Mouse (Mus musculus) limb, embryonic 10.5 days (tissue): ENCODE measurements around the gene Ubxn1. TPM values are rescaled to one million over a fixed set of nuclear protein-coding genes. Genes with fewer than 3 reads are reported as not detected.

Source experiments
- DNase-seq: peaks from one replicate; pipeline ENCODE4 v3.0.0-alpha.2; 2017; ENCODE audit warnings: low spot score
- H3K27ac ChIP-seq: fragments of 300-500 bp; sonication (generic); 2 replicates; pipeline ENCODE4 v1.5.1; 2016; ENCODE audit warnings: mild to moderate bottlenecking
- H3K27me3 ChIP-seq: fragments of 300-500 bp; sonication (generic); 2 replicates; pipeline ENCODE4 v1.6.1; 2016; ENCODE audit warnings: low read depth, mild to moderate bottlenecking; ENCODE audit not compliant: poor library complexity, severe bottlenecking
- H3K36me3 ChIP-seq: fragments of 300-500 bp; sonication (generic); 2 replicates; pipeline ENCODE4 v1.6.1; 2016; ENCODE audit warnings: mild to moderate bottlenecking, moderate library complexity
- H3K4me1 ChIP-seq: fragments of 300-500 bp; sonication (generic); 2 replicates; pipeline ENCODE4 v1.6.1; 2016
- H3K4me3 ChIP-seq: fragments of 300-500 bp; sonication (generic); 2 replicates; pipeline ENCODE4 v1.5.1; 2016; ENCODE audit warnings: mild to moderate bottlenecking, moderate library complexity
- H3K9me3 ChIP-seq: fragments of 300-500 bp; sonication (generic); replicated peaks from 2 replicates; pipeline ENCODE4 v1.6.1; 2016; ENCODE audit warnings: mild to moderate bottlenecking
- WGBS: fragments of 180-500 bp; shearing (Covaris S2); methylation state at CpG from one replicate; pipeline ENCODE4 v1.1.7; 2016; 5-methylcytosine and 5-hydroxymethylcytosine counted together
- polyA plus RNA-seq: library from polyadenylated mRNA; unstranded; fragments of >200 nt; fragmentation: Nextera tagmentation; extraction: Ambion mirVana; gene quantifications from 2 replicates; pipeline ENCODE4 v1.2.1, GENCODE M21; 2016

Ubxn1 gene
- polyA plus RNA-seq, 1 experiment from 2014 or later, result 211 TPM

- H3K27me3 ChIP-seq, result no peaks in the 10 kb centered on the region
- peak overlapping the region; percentile 93 for H3K27ac ChIP-seq
- H3K36me3 ChIP-seq, result peaks cover 48% of the 10 kb centered on the region
- H3K4me1 ChIP-seq, result peaks cover 10% of the 10 kb centered on the region
- peak overlapping the region; percentile 96 for H3K4me3 ChIP-seq
- 78% methylated on average over 10 of the region's 10 CpGs for WGBS
- no peaks in the 10 kb centered on the region for H3K9me3 ChIP-seq
- DNase-seq, result no peak
These were observed 1.1 kb downstream of the Ubxn1 start for GRCm38 (mm10) chr19:8872266-8872840.

GRCm38 (mm10) chr19:8875031-8875430 is 3.7 kb downstream of the Ubxn1 start:
- Histone ChIP-seq H3K9me3 (no peaks in the 10 kb centered on the region), H3K27me3 (no peaks in the 10 kb centered on the region), H3K4me3 (no peak overlapping the region), H3K36me3 (peaks cover 65% of the 10 kb centered on the region), H3K4me1 (peaks cover 16% of the 10 kb centered on the region), H3K27ac (no peak overlapping the region)
- WGBS, result 96% methylated on average over 7 of the region's 7 CpGs
- DNase-seq, result no peak

GRCm38 (mm10) chr19:8880311-8881033 is 9.2 kb downstream of the Ubxn1 start, which contains the start of gene Uqcc3:
Gene Uqcc3 (minus strand): TSS chr19:8880923.
- peaks cover 10% of the 10 kb centered on the region; the same call in 1 of the 2 replicates for H3K4me1 ChIP-seq
- H3K4me3 ChIP-seq, result peak within 1 kb of the TSS; percentile 84
- peak; percentile 84 for DNase-seq
- H3K9me3 ChIP-seq, result no peaks in the 10 kb centered on the region
- peaks cover 36% of the 10 kb centered on the region for H3K36me3 ChIP-seq
- H3K27me3 ChIP-seq, result no peaks in the 10 kb centered on the region
- H3K27ac ChIP-seq, result peak within 1 kb of the TSS; percentile 92
- WGBS, result under 1% methylated on average over 42 of the region's 42 CpGs

- no peak for DNase-seq
- WGBS, result 18% methylated on average over 3 of the region's 3 CpGs
- peak overlapping the region; percentile 92 for H3K27ac ChIP-seq
These were observed 9.7 kb downstream of the Ubxn1 start for GRCm38 (mm10) chr19:8881034-8881392.

GRCm38 (mm10) chr19:8883616-8884015 is 12.3 kb downstream of the Ubxn1 start, which contains the start of the genes Lbhd1 and Gm49403:
Gene Lbhd1 (plus strand): TSS chr19:8883732.
Gene Gm49403 (plus strand): TSS chr19:8883930.
- WGBS, result 91% methylated on average over 3 of the region's 3 CpGs
- peaks cover 11% of the 10 kb centered on the region; the same call in 1 of the 2 replicates for H3K36me3 ChIP-seq
- H3K27ac ChIP-seq, result no peak within 1 kb of the TSS
- H3K27me3 ChIP-seq, result no peaks in the 10 kb centered on the region
- H3K4me3 ChIP-seq, result no peak within 1 kb of the TSS
- no peak for DNase-seq
- peaks cover 18% of the 10 kb centered on the region for H3K4me1 ChIP-seq
- H3K9me3 ChIP-seq, result no peaks in the 10 kb centered on the region

More at GRCm38 (mm10) chr19:8881034-8881392, 9.7 kb downstream of the Ubxn1 start:
- H3K4me3 ChIP-seq, result peak overlapping the region; percentile 84
- no peaks in the 10 kb centered on the region for H3K9me3 ChIP-seq
- peaks cover 10% of the 10 kb centered on the region; the same call in 1 of the 2 replicates for H3K4me1 ChIP-seq
- H3K27me3 ChIP-seq, result no peaks in the 10 kb centered on the region
- peaks cover 31% of the 10 kb centered on the region for H3K36me3 ChIP-seq

GRCm38 (mm10) chr19:8886916-8887584 is 15.8 kb downstream of the Ubxn1 start:
- H3K4me3 ChIP-seq, result peak overlapping the region; percentile 68
- peaks cover 20% of the 10 kb centered on the region for H3K36me3 ChIP-seq
- H3K9me3 ChIP-seq, result no peaks in the 10 kb centered on the region
- DNase-seq, result no peak
- 37% methylated on average over 1 of the region's 1 CpGs for WGBS
- peaks cover 14% of the 10 kb centered on the region for H3K4me1 ChIP-seq
- H3K27me3 ChIP-seq, result no peaks in the 10 kb centered on the region
- peak overlapping the region; percentile 93 for H3K27ac ChIP-seq

- 17% methylated on average over 19 of the region's 19 CpGs for WGBS
- Histone ChIP-seq H3K4me1 (peaks cover 14% of the 10 kb centered on the region), H3K27me3 (no peaks in the 10 kb centered on the region), H3K9me3 (no peaks in the 10 kb centered on the region), H3K27ac (peak overlapping the region; percentile 93), H3K36me3 (peaks cover 21% of the 10 kb centered on the region), H3K4me3 (peak overlapping the region; percentile 68)
- DNase-seq, result no peak
These were observed 16.5 kb downstream of the Ubxn1 start for GRCm38 (mm10) chr19:8887585-8888463.

GRCm38 (mm10) chr19:8888511-8889385 is 17.5 kb downstream of the Ubxn1 start, which contains the start of the genes 1810009A15Rik and Gm49416:
Gene 1810009A15Rik (plus strand): TSS chr19:8888853.
Gene Gm49416 (plus strand): TSS chr19:8888926.
- Histone ChIP-seq H3K36me3 (peaks cover 22% of the 10 kb centered on the region), H3K27ac (peak within 1 kb of the TSS; percentile 93), H3K4me1 (peaks cover 18% of the 10 kb centered on the region), H3K9me3 (no peaks in the 10 kb centered on the region), H3K4me3 (peak within 1 kb of the TSS; percentile 68), H3K27me3 (no peaks in the 10 kb centered on the region)
- under 1% methylated on average over 58 of the region's 58 CpGs for WGBS
- DNase-seq, result peak; percentile 95

GRCm38 (mm10) chr19:8892829-8893766 is 21.8 kb downstream of the Ubxn1 start, which contains the start of gene Ints5:
Gene Ints5 (plus strand): TSS chr19:8893005.
- Histone ChIP-seq H3K36me3 (peaks cover 51% of the 10 kb centered on the region), H3K4me1 (peaks cover 31% of the 10 kb centered on the region), H3K9me3 (no peaks in the 10 kb centered on the region), H3K27me3 (no peaks in the 10 kb centered on the region), H3K27ac (peak within 1 kb of the TSS; percentile 94), H3K4me3 (peak within 1 kb of the TSS; percentile 90)
- DNase-seq, result peak; percentile 87
- 3% methylated on average over 54 of the region's 54 CpGs for WGBS

- Histone ChIP-seq H3K9me3 (no peaks in the 10 kb centered on the region), H3K4me1 (peaks cover 33% of the 10 kb centered on the region), H3K36me3 (peaks cover 51% of the 10 kb centered on the region), H3K27me3 (no peaks in the 10 kb centered on the region), H3K4me3 (peak overlapping the region; percentile 6; the same call in 1 of the 2 replicates), H3K27ac (no peak overlapping the region)
- 94% methylated on average over 9 of the region's 9 CpGs for WGBS
- no peak for DNase-seq
These were observed 24.2 kb downstream of the Ubxn1 start for GRCm38 (mm10) chr19:8895397-8895960.
